Mouse (Mus musculus) cerebellum, adult 2 months (tissue): ENCODE measurements around the gene Rnaset2b. TPM values are rescaled to one million over a fixed set of nuclear protein-coding genes. Genes with fewer than 3 reads are reported as not detected.
A peak's percentile ranks its signal among the peaks of the same experiment; 100 is the strongest.
"Not testable (repeated sequence)": the region's sequence is repeated elsewhere in the genome, so short reads cannot be mapped to it uniquely, and the experiment has no call there.

Source experiments
- DNase-seq, 2 experiments: peaks; one replicate each; pipeline ENCODE4 v3.0.0; 2021
- H3K27ac ChIP-seq: fragments of 200-500 bp; 2 replicates; pipeline ENCODE4 v1.5.1; 2012; ENCODE audit warnings: low read length, control low read depth, inconsistent platforms; ENCODE audit not compliant: insufficient read depth
- H3K27me3 ChIP-seq: fragments of 200-500 bp; 2 replicates; pipeline ENCODE4 v1.6.1; 2012; ENCODE audit warnings: inconsistent platforms, mild to moderate bottlenecking, low read length, moderate library complexity; ENCODE audit not compliant: control insufficient read depth, insufficient read depth
- H3K4me1 ChIP-seq: fragments of 200-500 bp; 2 replicates; pipeline ENCODE4 v1.6.1; 2011; ENCODE audit warnings: low read length; ENCODE audit not compliant: control insufficient read depth, insufficient read depth
- H3K4me3 ChIP-seq: fragments of 200-500 bp; replicated peaks from 2 replicates; pipeline ENCODE3; 2011; ENCODE audit warnings: mild to moderate bottlenecking, low read depth, low read length, control low read depth; ENCODE audit not compliant: insufficient read depth
- CTCF ChIP-seq: fragments of 200-500 bp; IDR thresholded peaks from 2 replicates; pipeline ENCODE4 v1.5.1; 2011; ENCODE audit warnings: low read depth, mild to moderate bottlenecking, control low read depth, low read length, moderate library complexity, borderline replicate concordance; ENCODE audit not compliant: insufficient read depth
- WGBS: fragments of 180-500 bp; shearing (Covaris S2); methylation state at CpG from one replicate; pipeline ENCODE4 v1.1.7; 2018; 5-methylcytosine and 5-hydroxymethylcytosine counted together
- polyA plus RNA-seq: library from polyadenylated mRNA; depleted of rRNA; stranded (reverse); fragments of >200 nt; gene quantifications from 2 replicates; pipeline ENCODE4 v1.2.3, GENCODE M21; 2012

The Rnaset2b gene
- polyA plus RNA-seq, 1 experiment: 83.7 TPM

- H3K27me3 ChIP-seq, DNase-seq, H3K27ac ChIP-seq, H3K4me1 ChIP-seq, H3K4me3 ChIP-seq: not testable (repeated sequence)
- 27% methylated on average over 4 of the region's 4 CpGs for WGBS
These were observed 7.5 kb upstream of the Rnaset2b start for GRCm38 (mm10) chr17:6962936-6963335.

GRCm38 (mm10) chr17:6965364-6965763 is 5.1 kb upstream of the Rnaset2b start:
- H3K27ac ChIP-seq, H3K4me3 ChIP-seq, H3K4me1 ChIP-seq, H3K27me3 ChIP-seq: not testable (repeated sequence)
- DNase-seq: peak in 1 of 2 experiments; percentile 31
- peak; percentile 49 for TF ChIP-seq CTCF
- 17% methylated on average over 6 of the region's 6 CpGs for WGBS

- H3K4me1 ChIP-seq, H3K27ac ChIP-seq, DNase-seq, H3K27me3 ChIP-seq, H3K4me3 ChIP-seq: not testable (repeated sequence)
- WGBS: 60% methylated on average over 1 of the region's 1 CpGs
These were observed 2.8 kb upstream of the Rnaset2b start for GRCm38 (mm10) chr17:6967673-6968072.

- not testable (repeated sequence) for DNase-seq, H3K27ac ChIP-seq, H3K4me3 ChIP-seq, H3K27me3 ChIP-seq, H3K4me1 ChIP-seq
- WGBS: 81% methylated on average over 8 of the region's 8 CpGs
These were observed 804 bp downstream of the Rnaset2b start for GRCm38 (mm10) chr17:6971238-6971637.

- DNase-seq, H3K27ac ChIP-seq, H3K4me1 ChIP-seq, H3K27me3 ChIP-seq, H3K4me3 ChIP-seq: not testable (repeated sequence)
- 71% methylated on average over 4 of the region's 4 CpGs for WGBS
These were observed 2.5 kb downstream of the Rnaset2b start for GRCm38 (mm10) chr17:6972836-6973396.

GRCm38 (mm10) chr17:6974985-6975384 is 4.6 kb downstream of the Rnaset2b start:
- 47% methylated on average over 3 of the region's 3 CpGs for WGBS
- H3K27me3 ChIP-seq, DNase-seq, H3K27ac ChIP-seq, H3K4me1 ChIP-seq, H3K4me3 ChIP-seq: not testable (repeated sequence)

- H3K27ac ChIP-seq, H3K4me3 ChIP-seq, H3K27me3 ChIP-seq, H3K4me1 ChIP-seq: not testable (repeated sequence)
- 3% methylated on average over 49 of the region's 68 CpGs for whole genome bisulfite sequencing
- DNase-seq: peak; percentile 53 to 66
These were observed 8.1 kb downstream of the Rnaset2b start, which contains the start of gene Gm49721 for GRCm38 (mm10) chr17:6978287-6979248. Gene Gm49721, plus strand, starts transcription at chr17:6978904.

- 23% methylated on average over 5 of the region's 5 CpGs for WGBS
- not testable (repeated sequence) for H3K27ac ChIP-seq, DNase-seq, H3K4me1 ChIP-seq, H3K27me3 ChIP-seq, H3K4me3 ChIP-seq
These were observed 8.9 kb downstream of the Rnaset2b start for GRCm38 (mm10) chr17:6979380-6979779.

- not testable (repeated sequence) for H3K4me1 ChIP-seq, H3K4me3 ChIP-seq, DNase-seq, H3K27ac ChIP-seq, H3K27me3 ChIP-seq
- WGBS: 99% methylated on average over 5 of the region's 8 CpGs
These were observed 9.7 kb downstream of the Rnaset2b start for GRCm38 (mm10) chr17:6980144-6980543.

GRCm38 (mm10) chr17:6986118-6986517 is 15.7 kb downstream of the Rnaset2b start:
- not testable (repeated sequence) for H3K4me3 ChIP-seq, DNase-seq, H3K27me3 ChIP-seq, H3K27ac ChIP-seq, H3K4me1 ChIP-seq
- 93% methylated on average over 1 of the region's 1 CpGs for WGBS

GRCm38 (mm10) chr17:6995504-6995903 is 25.1 kb downstream of the Rnaset2b start:
- H3K4me1 ChIP-seq, DNase-seq, H3K27me3 ChIP-seq, H3K27ac ChIP-seq, H3K4me3 ChIP-seq: not testable (repeated sequence)
- no CpG with 5 or more reads among the region's 6 CpGs for WGBS

- 89% methylated on average over 8 of the region's 8 CpGs for WGBS
- not testable (repeated sequence) for H3K4me1 ChIP-seq
These were observed 26.4 kb downstream of the Rnaset2b start for GRCm38 (mm10) chr17:6996826-6997225.

More at GRCm38 (mm10) chr17:6996826-6997225, 26.4 kb downstream of the Rnaset2b start:
- not testable (repeated sequence) for H3K27ac ChIP-seq, H3K4me3 ChIP-seq, H3K27me3 ChIP-seq, DNase-seq
